ENCODE assay signal across 8 mouse cellular contexts in the genomic region with DNA sequence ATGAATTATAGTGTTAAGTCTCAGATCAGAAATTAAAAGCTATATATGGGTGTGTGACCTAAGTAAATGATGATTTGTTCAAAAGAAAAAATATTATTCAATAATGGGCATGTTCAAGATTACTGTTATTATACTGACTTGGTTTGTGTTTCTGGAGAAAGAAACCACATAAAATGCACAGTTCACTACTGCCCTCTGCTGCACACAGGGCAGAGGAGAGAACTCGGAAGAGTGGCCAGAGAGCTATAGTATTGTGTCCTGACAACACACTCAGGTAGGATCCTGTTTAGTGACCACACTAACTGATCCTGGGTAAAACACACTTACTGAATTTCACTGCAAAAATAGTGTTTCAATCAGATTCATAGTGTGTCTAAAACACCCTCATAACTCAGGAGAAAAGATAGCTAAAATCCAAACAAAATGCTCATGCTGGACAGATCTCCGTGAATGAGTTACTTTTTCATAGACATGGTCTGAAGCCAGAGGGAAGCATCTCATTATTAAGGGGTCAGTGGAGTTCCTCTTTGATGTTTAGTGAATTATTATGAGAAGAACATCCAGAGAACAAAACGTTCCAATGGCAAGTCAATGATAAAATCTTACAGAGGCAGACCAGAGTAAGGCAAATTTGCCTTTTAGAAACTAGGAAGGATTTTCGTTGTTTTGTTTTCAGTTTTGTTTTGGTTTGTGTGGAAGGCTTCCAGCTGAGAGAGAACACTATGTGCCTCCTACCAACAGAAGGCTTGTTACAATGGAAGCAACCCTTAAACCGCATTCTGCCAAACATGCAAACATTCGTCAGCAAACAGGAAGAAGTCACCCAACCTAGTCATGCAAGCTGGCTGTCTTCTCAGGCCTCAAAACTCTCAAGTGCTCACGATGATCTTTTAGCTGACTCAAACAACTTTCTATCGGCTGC.
DNase-seq lines count a peak whose midpoint lies in the region; ATAC-seq lines count a peak whose summit lies in the region.

No protein-coding gene starts in this region.

- H3K9ac ChIP-seq in heart, embryonic 12.5 days: no peak overlapping the region
- H3K9ac ChIP-seq in intestine, embryonic 14.5 days (ENCODE audit: low read length): no peak overlapping the region

- no peaks in the 10 kb centered on the region for H3K4me1 ChIP-seq in heart, embryonic 12.5 days (replicated peaks)
- H3K4me1 ChIP-seq in intestine, embryonic 14.5 days (replicated peaks; ENCODE audit: control insufficient read depth, insufficient read depth, low read length): no peaks in the 10 kb centered on the region

- H3K36me3 ChIP-seq in heart, embryonic 12.5 days: no peaks in the 10 kb centered on the region
- no peaks in the 10 kb centered on the region for H3K36me3 ChIP-seq in intestine, embryonic 14.5 days (ENCODE audit: control insufficient read depth, insufficient read depth, low read length)

- no peak overlapping the region for H3K4me3 ChIP-seq in heart, embryonic 12.5 days
- no peak overlapping the region for H3K4me3 ChIP-seq in intestine, embryonic 14.5 days (ENCODE audit: low read depth, low read length)

- H3K27me3 ChIP-seq in heart, embryonic 12.5 days (replicated peaks): no peaks in the 10 kb centered on the region
- no peaks in the 10 kb centered on the region for H3K27me3 ChIP-seq in intestine, embryonic 14.5 days (replicated peaks; ENCODE audit: control insufficient read depth, insufficient read depth, low read length)

- ATAC-seq in heart, embryonic 12.5 days (ENCODE audit: insufficient number of reproducible peaks, low FRiP score): no peak
- ATAC-seq in intestine, embryonic 14.5 days (replicated peaks; ENCODE audit: low FRiP score, low TSS enrichment, low read depth): 0 out of 2 replicates have a peak, but pooled peaks have one; percentile 53

- H3K4me2 ChIP-seq in heart, embryonic 12.5 days: no peak overlapping the region
- H3K4me2 ChIP-seq in intestine, embryonic 14.5 days (ENCODE audit: low read length): no peak overlapping the region

- H3K27ac ChIP-seq in heart, embryonic 12.5 days (ENCODE audit: poor library complexity, severe bottlenecking): no peak overlapping the region
- H3K27ac ChIP-seq in intestine, embryonic 14.5 days (ENCODE audit: low read depth): no peak overlapping the region

- peak; percentile 97 for DNase-seq in heart, adult 11 months
- DNase-seq in brain, adult 2 months (ENCODE audit: low read depth, low spot score): peak; percentile 57
- peak; percentile 8 to 64 for DNase-seq in frontal cortex, adult 2 months (ENCODE audit: extremely low spot score in 1 of 2, low spot score in 1 of 2)
- DNase-seq in intestine, embryonic 14.5 days (ENCODE audit: low spot score): peak; percentile 62
- peak; percentile 38 to 50 for DNase-seq in left cerebral cortex, postnatal 10 days (ENCODE audit: extremely low spot score in 1 of 2, low spot score in 2 of 2)
- peak; percentile 46 for DNase-seq in mesoderm, embryonic 11.5 days (ENCODE audit: low read depth, low spot score)
- peak; percentile 77 for DNase-seq in skeletal muscle tissue, adult 2 months (ENCODE audit: low read depth, low spot score)

- intact Hi-C loops in left cerebral cortex, postnatal 10 days (cut with DNase I): loop anchor here (2.0 to 5.0 kb wide), 2 partner anchors 844 to 889 kb away; no protein-coding TSS in a partner anchor

- H3K9me3 ChIP-seq in heart, embryonic 12.5 days (replicated peaks): no peaks in the 10 kb centered on the region
- no peaks in the 10 kb centered on the region for H3K9me3 ChIP-seq in intestine, embryonic 14.5 days (ENCODE audit: control insufficient read depth, low read length)

- 64% methylated on average over 8 of the region's 8 CpGs for WGBS in heart, embryonic 12.5 days
- WGBS in intestine, embryonic 14.5 days: 62% methylated on average over 8 of the region's 8 CpGs

Comparison
In these comparisons a context has a peak if more than half of its experiments do, and no peak if none do; other contexts are left out.
1. DNase-seq: peak in every context shown above with its lines; median percentile 97 in heart, adult 11 months; 77 in skeletal muscle tissue, adult 2 months; 62 in intestine, embryonic 14.5 days; 57 in brain, adult 2 months; 46 in mesoderm, embryonic 11.5 days; 44 in left cerebral cortex, postnatal 10 days; 36 in frontal cortex, adult 2 months.